In genomic region chr2:35615977-35616376, GRCm38 (mm10) we compare ENCODE assay signal across 1 mouse cellular context.
TF ChIP-seq lines count a peak whose summit lies in the region.

No protein-coding gene starts in this region.

TF ChIP-seq in MEL, 35 proteins besides CTCF, POLR2A, EP300 and RAD21 (continued from another document):
- TF ChIP-seq ZC3H11A (IDR thresholded peaks at IDR 0.05; ENCODE audit: low read depth, low read length), result no peak
- TF ChIP-seq GABPA (IDR thresholded peaks at IDR 0.05; ENCODE audit: low read depth, low read length), result no peak
- no peak for TF ChIP-seq SIN3A (IDR thresholded peaks at IDR 0.05; ENCODE audit: low read length)
- TF ChIP-seq ZNF384 (IDR thresholded peaks at IDR 0.05; ENCODE audit: low read depth, low read length), result no peak
- TF ChIP-seq MEF2A (IDR thresholded peaks at IDR 0.05; ENCODE audit: extremely low read depth, insufficient replicate concordance, low read depth, low read length, poor library complexity, severe bottlenecking), result no peak
- no peak for TF ChIP-seq POLR2AphosphoS5 (IDR thresholded peaks at IDR 0.05; ENCODE audit: borderline replicate concordance, low read depth, low read length)
- no peak for TF ChIP-seq E2F4 (IDR thresholded peaks at IDR 0.05; ENCODE audit: borderline replicate concordance, low read depth, low read length)
- no peak for TF ChIP-seq BHLHE40 (IDR thresholded peaks at IDR 0.05; ENCODE audit: borderline replicate concordance, low read depth, low read length)
- no peak for TF ChIP-seq USF1 (IDR thresholded peaks at IDR 0.05; ENCODE audit: low read depth, low read length)
